Mouse (Mus musculus): ENCODE data around the gene Rbm6.

Rbm6 gene

GRCm38 (mm10) chr9:107873137-107873536 is at the start of gene Rbm6:
Rbm6 (minus strand) TSS chr9:107873237.
- DNase-seq, result no peak

DNA sequence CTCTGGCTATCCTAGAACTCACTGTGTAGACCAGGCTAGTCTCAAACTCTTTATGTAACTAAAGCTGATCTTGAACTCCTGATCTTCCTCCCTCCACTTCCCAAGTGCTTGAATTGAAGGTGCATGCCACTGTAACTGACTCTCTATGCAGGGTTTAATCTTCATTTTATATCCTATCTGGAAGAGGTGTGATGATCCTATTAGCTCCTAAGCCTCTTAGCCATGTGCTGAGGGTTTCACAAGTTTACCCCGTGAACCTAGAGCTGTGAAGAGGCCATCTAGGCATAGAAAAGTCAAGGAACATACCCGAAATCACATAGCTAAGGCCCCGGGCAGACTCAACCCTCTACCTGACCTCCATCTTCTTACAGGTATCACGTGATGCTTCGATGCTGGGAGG is 46.4 kb upstream of the Rbm6 start:
- no peak for DNase-seq

DNA sequence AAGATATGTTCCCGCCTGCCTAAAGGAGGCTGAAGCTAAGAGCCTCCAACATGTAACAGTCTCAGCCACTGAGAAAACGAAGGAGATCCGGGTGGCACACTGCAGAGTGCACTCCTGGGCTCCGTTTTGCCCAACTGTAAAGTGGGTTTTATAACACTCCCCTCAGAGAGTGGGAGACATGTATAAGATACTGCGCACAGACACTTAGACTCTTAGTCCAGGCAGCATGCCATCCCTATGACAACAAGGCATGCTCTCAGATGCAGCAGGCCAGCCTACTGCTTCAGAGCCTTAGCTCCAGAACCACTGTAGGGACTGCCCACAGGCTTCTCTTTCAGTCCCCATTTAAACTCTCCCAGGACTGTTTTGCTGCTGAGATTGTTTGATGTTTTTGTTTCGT is 45.8 kb upstream of the Rbm6 start:
- no peak for DNase-seq

GRCm38 (mm10) chr9:107917895-107918608 is 45.0 kb upstream of the Rbm6 start:
- DNase-seq, result peak; percentile 56 to 65

GRCm38 (mm10) chr9:107914764-107915420 is 41.9 kb upstream of the Rbm6 start:
- peak; percentile 62 to 74 for DNase-seq

- DNase-seq, result no peak
Observed at GRCm38 (mm10) chr9:107910025-107910769, 37.2 kb upstream of the Rbm6 start.

DNA sequence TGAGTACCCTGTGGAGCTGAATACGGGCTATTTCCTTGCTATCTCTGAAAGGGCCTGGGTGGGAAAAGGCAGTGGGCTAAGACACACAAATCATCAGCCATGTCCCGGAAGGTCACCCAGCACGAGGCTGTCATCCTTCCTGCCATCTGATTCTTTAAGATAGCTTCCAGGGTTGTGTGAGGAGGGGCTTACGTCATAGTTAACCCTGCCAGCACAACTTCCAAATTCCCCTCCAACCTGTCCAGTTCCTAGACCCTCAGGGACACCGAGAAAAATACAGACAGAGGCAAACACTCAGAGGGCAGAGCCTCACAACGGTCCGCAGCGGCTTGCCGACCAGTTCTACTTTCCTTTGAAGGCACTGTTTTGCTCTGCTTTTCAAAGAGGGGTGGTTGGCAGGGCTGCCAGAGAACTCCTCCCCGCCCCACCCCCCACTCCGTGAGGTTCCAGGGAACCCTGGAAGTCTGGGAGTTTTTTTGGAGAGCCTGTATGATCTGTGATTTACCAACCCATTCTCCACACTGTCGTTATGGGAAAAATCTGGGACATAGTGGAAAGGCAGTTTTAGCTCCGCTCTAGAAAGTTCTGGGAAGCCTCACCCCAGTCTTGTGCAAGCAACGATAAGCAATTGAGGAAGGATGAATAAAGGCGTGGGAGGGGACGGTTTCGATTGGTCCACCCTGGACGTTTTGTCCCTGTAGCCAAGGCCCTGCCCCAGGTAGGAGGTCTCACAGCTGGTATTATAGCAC is 35.5 kb upstream of the Rbm6 start:
- no peak for DNase-seq

DNA sequence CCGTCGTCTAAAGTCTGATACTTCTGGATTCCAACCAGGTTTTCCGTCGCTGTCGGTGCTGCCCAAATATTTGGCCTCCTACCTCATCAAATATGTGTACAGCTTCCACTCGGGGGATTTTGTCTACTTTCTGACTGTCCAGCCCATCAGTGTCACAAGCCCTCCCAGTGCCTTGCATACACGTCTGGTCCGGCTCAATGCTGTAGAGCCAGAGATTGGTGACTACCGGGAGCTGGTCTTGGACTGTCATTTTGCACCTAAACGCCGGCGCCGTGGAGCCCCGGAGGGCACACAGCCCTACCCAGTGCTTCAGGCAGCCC is 34.7 kb upstream of the Rbm6 start:
- DNase-seq, result no peak

- DNase-seq, result no peak
Observed at GRCm38 (mm10) chr9:107906967-107907800, 34.1 kb upstream of the Rbm6 start.

DNA sequence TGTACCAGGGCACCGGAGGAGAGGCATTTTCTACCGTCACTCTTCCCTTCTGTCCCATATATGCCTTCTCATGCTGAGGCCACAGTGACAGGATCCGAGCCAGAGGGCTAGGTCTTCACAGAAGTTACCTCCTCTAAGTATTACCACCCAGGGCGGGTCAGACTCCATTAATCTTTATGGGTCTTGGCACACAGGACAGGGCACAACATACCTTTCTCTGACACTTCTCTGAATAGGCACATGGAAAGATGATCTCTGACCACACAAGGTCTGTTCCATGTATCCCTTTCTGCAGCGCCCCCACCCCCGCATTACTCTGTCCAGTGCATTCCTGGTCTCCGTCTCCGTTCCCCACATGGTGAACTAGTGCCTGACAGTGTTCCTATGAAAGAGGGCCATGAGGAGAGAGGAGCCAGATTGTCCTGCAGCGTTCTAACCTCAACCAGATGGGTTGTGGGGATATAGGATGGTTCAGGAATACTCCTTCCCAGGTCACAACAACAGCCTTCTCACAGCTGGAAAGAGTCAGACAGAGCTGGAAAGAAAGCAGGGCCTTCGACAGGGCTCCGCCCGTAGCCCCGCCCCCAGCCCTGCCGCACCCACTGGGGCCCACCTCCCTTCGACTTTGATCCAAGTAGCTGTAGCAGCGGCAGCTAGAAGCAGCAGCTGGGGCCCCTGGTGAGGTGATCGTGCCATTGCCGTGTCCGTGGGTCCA is 33.4 kb upstream of the Rbm6 start, which contains the start of gene Mst1r:
Mst1r (plus strand) TSS at position 622 of the 715 bp plus-strand sequence.
- peak in 1 of 2 experiments; percentile 50 for DNase-seq

GRCm38 (mm10) chr9:107904726-107905125 is 31.7 kb upstream of the Rbm6 start:
- DNase-seq, result peak; percentile 95 to 96

GRCm38 (mm10) chr9:107901627-107901914 is 28.5 kb upstream of the Rbm6 start:
- no peak for DNase-seq

DNA sequence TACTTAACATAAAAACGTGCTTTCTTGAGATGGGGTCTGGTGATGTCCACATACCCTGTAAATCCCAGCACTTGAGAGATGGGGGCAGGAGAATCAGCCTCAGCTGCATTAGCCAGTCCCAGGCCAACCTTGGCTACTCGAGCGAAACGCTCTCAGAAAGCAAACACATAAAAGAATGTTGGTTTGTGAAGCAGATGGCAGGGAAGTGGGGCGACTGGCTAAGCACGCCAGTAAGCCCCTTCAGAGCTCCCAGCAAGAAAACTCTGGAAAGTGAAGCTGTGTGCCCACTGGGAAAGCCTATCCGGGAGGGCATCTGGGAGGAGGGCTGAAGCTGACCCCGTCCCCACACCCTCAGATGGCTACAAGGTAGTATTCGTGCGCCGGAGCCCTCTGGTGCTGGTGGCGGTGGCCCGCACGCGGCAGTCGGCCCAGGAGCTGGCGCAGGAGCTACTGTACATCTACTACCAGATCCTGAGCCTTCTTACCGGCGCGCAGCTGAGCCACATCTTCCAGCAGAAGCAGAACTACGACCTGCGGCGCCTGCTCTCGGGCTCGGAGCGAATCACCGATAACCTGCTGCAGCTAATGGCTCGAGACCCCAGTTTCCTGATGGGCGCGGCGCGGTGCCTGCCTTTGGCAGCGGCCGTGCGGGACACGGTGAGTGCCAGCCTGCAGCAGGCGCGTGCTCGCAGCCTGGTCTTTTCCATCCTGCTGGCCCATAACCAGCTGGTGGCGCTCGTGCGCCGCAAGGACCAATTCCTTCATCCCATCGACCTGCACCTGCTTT is 28.0 kb upstream of the Rbm6 start:
- DNase-seq, result peak; percentile 95 to 96

DNA sequence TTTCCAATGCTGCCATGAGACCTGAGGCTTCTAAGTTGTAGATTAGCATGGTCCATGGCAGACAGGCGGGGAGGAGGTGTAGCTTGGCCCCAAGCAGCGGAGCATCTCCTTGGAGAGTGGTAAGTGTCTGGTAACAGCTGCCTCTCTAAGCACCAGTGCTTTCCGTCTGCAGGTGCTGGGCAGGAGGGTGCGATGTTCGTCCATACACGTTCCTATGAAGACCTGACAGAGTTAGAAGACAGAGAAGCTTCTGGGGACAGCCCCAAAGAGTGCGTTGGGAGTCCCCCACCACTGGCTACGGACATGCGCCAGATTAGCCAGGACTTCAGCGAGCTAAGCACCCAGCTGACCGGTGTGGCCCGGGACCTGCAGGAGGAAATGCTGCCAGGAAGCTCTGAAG is 26.8 kb upstream of the Rbm6 start:
- peak in 1 of 2 experiments; percentile 31 for DNase-seq

- peak; percentile 57 to 66 for DNase-seq
Observed at GRCm38 (mm10) chr9:107898563-107898962, 25.5 kb upstream of the Rbm6 start.

- DNase-seq, result peak; percentile 37 to 51
Observed at GRCm38 (mm10) chr9:107891023-107891422, 18.0 kb upstream of the Rbm6 start.

DNA sequence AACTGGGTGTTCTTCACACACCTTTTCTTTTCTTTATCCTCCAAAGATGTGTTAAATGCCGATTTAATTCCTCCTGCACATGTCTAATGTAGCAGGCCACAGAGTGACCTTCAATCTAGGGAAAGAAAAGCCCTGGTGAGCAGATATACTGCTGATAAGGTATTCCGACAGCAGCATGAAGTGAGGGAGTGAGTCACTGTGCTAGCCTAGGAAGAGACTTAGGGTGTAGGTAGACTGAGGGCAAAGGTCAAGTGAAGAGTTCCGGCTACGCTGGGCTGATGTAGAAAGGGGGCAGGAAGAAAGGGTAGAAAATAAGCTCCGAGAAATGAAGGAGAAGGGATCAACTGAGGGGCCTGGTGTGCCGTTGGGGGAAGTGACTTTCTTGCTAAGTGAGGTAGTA is 17.2 kb upstream of the Rbm6 start:
- no peak for DNase-seq

- peak in 1 of 2 experiments; percentile 85 for DNase-seq
Observed at GRCm38 (mm10) chr9:107888267-107888850, 15.3 kb upstream of the Rbm6 start.

DNA sequence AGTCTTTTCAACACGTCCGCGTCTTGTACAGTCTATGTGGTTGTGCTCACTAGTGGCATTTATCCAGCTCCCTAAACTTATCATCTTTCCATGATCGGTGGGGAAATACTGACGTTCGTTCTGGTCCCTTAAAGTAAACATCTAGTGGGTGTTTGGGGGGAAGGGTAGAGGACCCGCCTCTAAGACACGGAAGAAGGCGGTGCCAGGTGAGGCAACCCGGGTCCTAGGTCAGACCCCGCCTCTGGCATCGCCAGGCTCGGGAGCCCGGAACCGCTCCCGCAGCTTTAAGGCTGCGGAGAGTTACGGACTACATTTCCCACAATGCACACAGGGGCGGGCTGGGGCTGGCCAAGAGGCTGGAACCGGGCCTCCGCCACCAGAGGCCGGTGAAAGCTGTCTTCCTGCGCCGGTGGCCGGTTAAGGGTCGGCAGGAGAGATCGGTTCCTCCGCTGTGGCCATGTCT is 14.8 kb upstream of the Rbm6 start, which contains the start of gene Mon1a:
Mon1a (plus strand) TSS at position 348 of the 463 bp plus-strand sequence.
- peak; percentile 89 to 93 for DNase-seq

GRCm38 (mm10) chr9:107880411-107880810 is 7.4 kb upstream of the Rbm6 start:
- DNase-seq, result no peak

Measured in cerebellum, postnatal 10 days (tissue).